Mouse (Mus musculus): ENCODE data around the gene Ccdc83.

- TF ChIP-seq POLR2A (IDR thresholded peaks at IDR 0.05; ENCODE audit: insufficient read depth, low read length): no peak
- TF ChIP-seq EP300 (IDR thresholded peaks at IDR 0.05; ENCODE audit: insufficient read depth, low read depth, low read length): no peak
Observed at GRCm38 (mm10) chr7:90236289-90236905, 29.2 kb downstream of the Ccdc83 start.

All from ES-Bruce4 (cell line).